8 mouse cellular contexts compared by ENCODE assay signal in genomic region chr6:29024000-29024417, GRCm38 (mm10). TPM values are rescaled to one million over a fixed set of nuclear protein-coding genes. Genes with fewer than 3 reads are reported as not detected.
DNase-seq lines count a peak whose midpoint lies in the region; ATAC-seq and TF ChIP-seq lines count a peak whose summit lies in the region.

No protein-coding gene starts in this region.

- peak; percentile 93 for ATAC-seq in granulocyte monocyte progenitor cell, adult 5-6 weeks (replicated peaks; ENCODE audit: poor library complexity, severe bottlenecking)
- ATAC-seq in intestine, postnatal 0 days = no peak; the same call in 1 of the 2 replicates
- ATAC-seq in limb, embryonic 15.5 days (ENCODE audit: insufficient number of reproducible peaks, low FRiP score, low TSS enrichment, low read depth) = no peak
- ATAC-seq in stomach, embryonic 16.5 days (ENCODE audit: insufficient read depth, low FRiP score) = peak; percentile 42; the same call in 1 of the 2 replicates

- H3K4me1 ChIP-seq in intestine, postnatal 0 days (replicated peaks; ENCODE audit: control insufficient read depth, insufficient read depth, low read length) = no peaks in the 10 kb centered on the region
- peaks cover 3% of the 10 kb centered on the region; the same call in 1 of the 2 replicates for H3K4me1 ChIP-seq in limb, embryonic 15.5 days
- 0 out of 2 replicates have a peak, but pooled peaks cover 5% of the 10 kb centered on the region for H3K4me1 ChIP-seq in stomach, embryonic 16.5 days (ENCODE audit: control insufficient read depth, insufficient read depth, low read length)

- H3K27ac ChIP-seq in intestine, postnatal 0 days (ENCODE audit: low read depth, low read length) = no peak overlapping the region
- H3K27ac ChIP-seq in limb, embryonic 15.5 days = no peak overlapping the region
- H3K27ac ChIP-seq in stomach, embryonic 16.5 days (ENCODE audit: low read length) = no peak overlapping the region

- no peaks in the 10 kb centered on the region for H3K36me3 ChIP-seq in intestine, postnatal 0 days (ENCODE audit: control insufficient read depth, insufficient read depth)
- no peaks in the 10 kb centered on the region for H3K36me3 ChIP-seq in limb, embryonic 15.5 days
- H3K36me3 ChIP-seq in stomach, embryonic 16.5 days (ENCODE audit: control insufficient read depth, insufficient read depth, low read length) = no peaks in the 10 kb centered on the region

- H3K4me2 ChIP-seq in intestine, postnatal 0 days (replicated peaks; ENCODE audit: low read depth) = peak overlapping the region; percentile 51
- H3K4me2 ChIP-seq in limb, embryonic 15.5 days = peak overlapping the region; percentile 21; the same call in 1 of the 2 replicates
- peak overlapping the region; percentile 44; the same call in 1 of the 2 replicates for H3K4me2 ChIP-seq in stomach, embryonic 16.5 days (ENCODE audit: low read depth, low read length)

- DNase-seq in B cell, adult 2 months = peak; percentile 62 to 67
- DNase-seq in adrenal gland, adult 18-20 months (ENCODE audit: low spot score in 2 of 2) = peak; percentile 75 to 77
- DNase-seq in embryo, embryonic 11 days = peak; percentile 88
- DNase-seq in naive thymus-derived CD4-positive, alpha-beta T cell, adult 2 months (ENCODE audit: low read depth) = peak; percentile 72

- no peaks in the 10 kb centered on the region; the same call in 1 of the 2 replicates for H3K27me3 ChIP-seq in intestine, postnatal 0 days (replicated peaks; ENCODE audit: control insufficient read depth, insufficient read depth, low read length)
- peaks cover 20% of the 10 kb centered on the region; the same call in 1 of the 2 replicates for H3K27me3 ChIP-seq in limb, embryonic 15.5 days
- H3K27me3 ChIP-seq in stomach, embryonic 16.5 days (ENCODE audit: control insufficient read depth, insufficient read depth, low read length) = no peaks in the 10 kb centered on the region

- H3K9me3 ChIP-seq in intestine, postnatal 0 days (ENCODE audit: control insufficient read depth) = no peaks in the 10 kb centered on the region
- no peaks in the 10 kb centered on the region for H3K9me3 ChIP-seq in limb, embryonic 15.5 days
- no peaks in the 10 kb centered on the region for H3K9me3 ChIP-seq in stomach, embryonic 16.5 days (replicated peaks; ENCODE audit: control insufficient read depth, low read length)

- peak overlapping the region; percentile 17 for H3K4me3 ChIP-seq in intestine, postnatal 0 days (ENCODE audit: low read depth, low read length)
- H3K4me3 ChIP-seq in limb, embryonic 15.5 days = no peak overlapping the region
- 0 out of 2 replicates have a peak overlapping the region, but pooled peaks have one; percentile 8 for H3K4me3 ChIP-seq in stomach, embryonic 16.5 days (replicated peaks; ENCODE audit: low read length)

- no peak overlapping the region for H3K9ac ChIP-seq in intestine, postnatal 0 days (ENCODE audit: low read depth, low read length)
- no peak overlapping the region for H3K9ac ChIP-seq in limb, embryonic 15.5 days
- H3K9ac ChIP-seq in stomach, embryonic 16.5 days (ENCODE audit: low read length) = peak overlapping the region; percentile 25; the same call in 1 of the 2 replicates

- 4% methylated on average over 16 of the region's 16 CpGs for WGBS in intestine, postnatal 0 days
- 6% methylated on average over 16 of the region's 16 CpGs for WGBS in limb, embryonic 15.5 days
- 4% methylated on average over 16 of the region's 16 CpGs for WGBS in stomach, embryonic 16.5 days

- peak; percentile 99 for TF ChIP-seq CTCF in intestine, postnatal 0 days (IDR thresholded peaks at IDR 0.05; ENCODE audit: low read depth)

RNA-seq across cellular contexts. Expression of gene Lep, which starts 36.0 kb away (rescaled TPM):
- 10 to 100 TPM in 1 of 2 experiments, under 1 TPM in 1; 0.83 to 56.5 TPM for total RNA-seq in adrenal gland, adult 18-20 months (2021)
- not detected in 2 replicates for total RNA-seq in granulocyte monocyte progenitor cell, adult 5-6 weeks (2014; fragmentation: Nextera tagmentation)
- not detected in 2 replicates for total RNA-seq in granulocyte monocyte progenitor cell, adult 5-6 weeks (2017)
- not detected in 2 replicates for polyA plus RNA-seq in intestine, postnatal 0 days (2015; fragmentation: Nextera tagmentation; extraction: Ambion mirVana)
- not detected in 2 replicates for polyA plus RNA-seq in limb, embryonic 15.5 days (2015; fragmentation: Nextera tagmentation; extraction: Ambion mirVana)
- polyA plus RNA-seq in stomach, embryonic 16.5 days (2015; fragmentation: Nextera tagmentation; extraction: Ambion mirVana) = not detected in 2 replicates

Comparison
In these comparisons a context has a peak if more than half of its experiments do, and no peak if none do; other contexts are left out.
1. ATAC-seq: peak in granulocyte monocyte progenitor cell, adult 5-6 weeks (single experiment) and stomach, embryonic 16.5 days (single experiment); none in intestine, postnatal 0 days (single experiment) and limb, embryonic 15.5 days (single experiment).
2. Peak in every context shown above with its lines, with median percentiles within 50 percentile points of each other: DNase-seq and H3K4me2 ChIP-seq.